11 mouse cellular contexts compared by ENCODE assay signal in genomic region chr8:56883449-56883848, GRCm38 (mm10).
A peak's percentile ranks its signal among the peaks of the same experiment; 100 is the strongest.
DNase-seq lines count a peak whose midpoint lies in the region; ATAC-seq lines count a peak whose summit lies in the region.
"Had no signal": no experiment of that assay in that cellular context is flagged by ENCODE, and none has a peak within 500 bp of the region (broad histone marks: within the 10 kb centered on the region; RNA-seq: fewer than 3 reads in every experiment).

No protein-coding gene starts in this region.

- H3K4me1 ChIP-seq in midbrain, embryonic 12.5 days = no peaks in the 10 kb centered on the region
- no peaks in the 10 kb centered on the region for H3K4me1 ChIP-seq in midbrain, embryonic 15.5 days
- H3K4me1 ChIP-seq in stomach, embryonic 16.5 days (ENCODE audit: control insufficient read depth, insufficient read depth, low read length) = peaks cover 5% of the 10 kb centered on the region; the same call in 1 of the 2 replicates
- H3K4me1 ChIP-seq: forebrain, embryonic 15.5 days had no signal

- H3K4me3 ChIP-seq in midbrain, embryonic 12.5 days = no peak overlapping the region
- no peak overlapping the region for H3K4me3 ChIP-seq in midbrain, embryonic 15.5 days
- H3K4me3 ChIP-seq in stomach, embryonic 16.5 days (replicated peaks; ENCODE audit: low read length) = no peak overlapping the region
- H3K4me3 ChIP-seq: forebrain, embryonic 15.5 days had no signal

- H3K4me2 ChIP-seq in midbrain, embryonic 12.5 days (replicated peaks) = no peak overlapping the region
- no peak overlapping the region for H3K4me2 ChIP-seq in midbrain, embryonic 15.5 days
- peak overlapping the region; percentile 18 for H3K4me2 ChIP-seq in stomach, embryonic 16.5 days (ENCODE audit: low read depth, low read length)
- H3K4me2 ChIP-seq: forebrain, embryonic 15.5 days had no signal

- no peaks in the 10 kb centered on the region for H3K9me3 ChIP-seq in midbrain, embryonic 12.5 days
- H3K9me3 ChIP-seq in midbrain, embryonic 15.5 days = no peaks in the 10 kb centered on the region
- no peaks in the 10 kb centered on the region for H3K9me3 ChIP-seq in stomach, embryonic 16.5 days (replicated peaks; ENCODE audit: control insufficient read depth, low read length)
- H3K9me3 ChIP-seq: forebrain, embryonic 15.5 days had no signal

- H3K36me3 ChIP-seq in midbrain, embryonic 12.5 days = no peaks in the 10 kb centered on the region
- H3K36me3 ChIP-seq in midbrain, embryonic 15.5 days (replicated peaks) = no peaks in the 10 kb centered on the region
- no peaks in the 10 kb centered on the region for H3K36me3 ChIP-seq in stomach, embryonic 16.5 days (ENCODE audit: control insufficient read depth, insufficient read depth, low read length)
- H3K36me3 ChIP-seq: forebrain, embryonic 15.5 days had no signal

- WGBS in midbrain, embryonic 12.5 days = 33% methylated on average over 8 of the region's 8 CpGs
- 46% methylated on average over 8 of the region's 8 CpGs for WGBS in midbrain, embryonic 15.5 days
- 18% methylated on average over 8 of the region's 8 CpGs for WGBS in stomach, embryonic 16.5 days

- peak; percentile 38; the same call in 1 of the 2 replicates for ATAC-seq in midbrain, embryonic 12.5 days (ENCODE audit: low FRiP score, low read depth)
- no peak for ATAC-seq in midbrain, embryonic 15.5 days (replicated peaks)
- peak; percentile 85 for ATAC-seq in stomach, embryonic 16.5 days (ENCODE audit: insufficient read depth, low FRiP score)
- ATAC-seq: forebrain, embryonic 15.5 days had no signal

- no peaks in the 10 kb centered on the region for H3K27me3 ChIP-seq in midbrain, embryonic 12.5 days
- no peaks in the 10 kb centered on the region for H3K27me3 ChIP-seq in midbrain, embryonic 15.5 days (replicated peaks)
- no peaks in the 10 kb centered on the region for H3K27me3 ChIP-seq in stomach, embryonic 16.5 days (ENCODE audit: control insufficient read depth, insufficient read depth, low read length)
- H3K27me3 ChIP-seq: forebrain, embryonic 15.5 days had no signal

- H3K27ac ChIP-seq in midbrain, embryonic 12.5 days (replicated peaks) = no peak overlapping the region
- no peak overlapping the region for H3K27ac ChIP-seq in midbrain, embryonic 15.5 days
- H3K27ac ChIP-seq in stomach, embryonic 16.5 days (ENCODE audit: low read length) = no peak overlapping the region
- H3K27ac ChIP-seq: forebrain, embryonic 15.5 days had no signal

- peak; percentile 4 to 9 for DNase-seq in heart, adult 9 months (ENCODE audit: low spot score in 2 of 2)
- peak; percentile 41 for DNase-seq in heart, postnatal 4 days
- no peak for DNase-seq in cerebellum, adult 11 months
- no peak for DNase-seq in left cerebral cortex, adult 8-10 months (ENCODE audit: low spot score in 2 of 2)
- DNase-seq: adrenal gland, postnatal 36 days; cerebellum, postnatal 36 days; thymus, adult 18-20 months had no signal

- H3K9ac ChIP-seq in midbrain, embryonic 12.5 days (replicated peaks) = no peak overlapping the region
- H3K9ac ChIP-seq in midbrain, embryonic 15.5 days = no peak overlapping the region
- no peak overlapping the region for H3K9ac ChIP-seq in stomach, embryonic 16.5 days (ENCODE audit: low read length)
- H3K9ac ChIP-seq: forebrain, embryonic 15.5 days had no signal

Comparison
In these comparisons a context has a peak if more than half of its experiments do, and no peak if none do; other contexts are left out.
1. DNase-seq: peak in heart, adult 9 months (2 of 2) and heart, postnatal 4 days (single experiment); none in cerebellum, adult 11 months (single experiment) and left cerebral cortex, adult 8-10 months (0 of 2).